Mouse (Mus musculus): ENCODE data around the gene Pea15a. TPM values are rescaled to one million over a fixed set of nuclear protein-coding genes. Genes with fewer than 3 reads are reported as not detected.

Pea15a gene
- total RNA-seq, 2 experiments from 2014 or later = 39.2 to 60.3 TPM

DNA sequence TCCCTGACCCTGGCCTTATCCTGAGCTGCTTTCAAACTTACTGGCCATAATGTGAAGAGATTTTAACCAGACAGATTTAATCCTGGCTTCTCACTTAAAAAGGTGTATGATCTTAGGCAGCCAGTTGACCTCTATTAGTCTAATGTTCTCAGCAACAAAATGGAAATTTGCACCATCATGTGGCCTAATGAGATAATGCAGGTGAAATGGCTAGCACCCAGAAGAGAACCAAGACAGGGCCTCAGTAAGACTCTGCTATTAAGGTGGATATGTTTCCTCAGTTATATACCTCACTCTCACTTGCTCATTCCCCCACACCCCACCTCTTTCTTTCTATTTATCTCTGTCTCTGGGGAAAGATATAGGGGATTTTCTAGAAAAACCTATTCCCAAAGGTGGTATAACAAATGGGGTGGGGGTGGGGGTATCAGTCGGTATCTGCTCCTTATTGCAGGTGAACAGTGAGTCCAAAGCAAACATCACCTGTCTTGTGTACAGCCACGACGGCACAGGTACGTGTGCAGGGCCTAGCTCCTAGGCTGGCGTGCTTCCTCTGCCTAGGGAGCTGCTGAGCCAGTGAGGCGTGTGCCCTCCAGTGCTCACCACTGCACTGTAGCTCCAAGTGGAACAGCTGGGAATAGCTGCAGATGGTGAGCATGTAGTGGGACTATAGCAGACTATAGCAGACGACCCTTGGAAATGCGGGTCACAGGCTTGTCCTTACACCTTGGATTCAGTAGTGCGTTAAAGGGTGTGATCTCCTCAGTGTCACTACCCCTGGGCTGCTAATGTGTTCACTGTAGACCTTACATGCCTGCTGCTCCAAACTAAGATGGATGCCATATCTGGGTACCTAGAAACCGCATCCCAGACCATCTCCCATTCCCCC lies 20.0 kb downstream of the Pea15a start:
- DNase-seq = no peak
- intact Hi-C loops (cut with DNase I; ENCODE audit: low total_unique reads) = no loop called here

DNA sequence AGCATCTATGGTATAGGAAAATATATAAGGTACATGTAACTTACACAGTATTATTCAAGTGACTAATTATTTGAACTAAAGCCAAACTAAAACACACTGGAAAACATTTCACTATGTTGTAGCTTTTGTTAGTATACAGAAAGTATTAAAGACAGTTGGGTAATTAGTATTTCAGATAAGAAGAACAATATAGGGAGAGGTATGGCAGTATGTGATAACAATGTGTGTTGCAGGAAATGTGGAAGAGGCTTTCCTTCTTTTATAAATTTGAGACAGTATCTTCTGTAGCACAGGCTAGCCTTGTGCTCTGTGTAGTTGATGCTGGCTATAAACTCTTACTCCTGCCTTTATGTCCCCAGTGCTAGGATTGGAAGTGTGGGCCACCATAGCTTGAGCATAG lies 22.7 kb downstream of the Pea15a start:
- intact Hi-C loops (cut with DNase I; ENCODE audit: low total_unique reads) = no loop called here
- no peak for DNase-seq

DNA sequence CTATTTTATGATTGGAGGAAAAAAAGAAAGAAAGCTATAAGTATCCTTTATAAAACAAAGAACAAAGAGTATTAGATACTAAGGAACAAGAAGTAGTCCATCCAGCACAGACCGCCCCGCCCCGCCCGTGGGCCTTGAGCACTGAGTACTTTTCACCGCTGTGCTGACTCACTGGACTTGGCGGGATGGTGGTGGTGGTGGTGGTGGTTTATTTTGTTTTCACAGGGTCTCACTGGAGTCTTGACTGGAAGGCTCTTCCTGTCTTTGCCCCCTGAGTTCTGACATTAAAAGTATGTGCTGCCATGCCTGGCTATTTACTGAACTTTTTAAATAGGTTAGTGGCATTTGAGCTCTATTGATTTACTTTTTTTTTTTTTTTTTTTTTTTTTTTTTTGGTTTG lies 23.5 kb downstream of the Pea15a start:
- intact Hi-C loops (cut with DNase I; ENCODE audit: low total_unique reads) = no loop called here
- no peak for DNase-seq

GRCm38 (mm10) chr1:172181777-172182176 lies 24.8 kb downstream of the Pea15a start:
- intact Hi-C loops (cut with DNase I; ENCODE audit: low total_unique reads) = no loop called here
- DNase-seq = no peak

DNA sequence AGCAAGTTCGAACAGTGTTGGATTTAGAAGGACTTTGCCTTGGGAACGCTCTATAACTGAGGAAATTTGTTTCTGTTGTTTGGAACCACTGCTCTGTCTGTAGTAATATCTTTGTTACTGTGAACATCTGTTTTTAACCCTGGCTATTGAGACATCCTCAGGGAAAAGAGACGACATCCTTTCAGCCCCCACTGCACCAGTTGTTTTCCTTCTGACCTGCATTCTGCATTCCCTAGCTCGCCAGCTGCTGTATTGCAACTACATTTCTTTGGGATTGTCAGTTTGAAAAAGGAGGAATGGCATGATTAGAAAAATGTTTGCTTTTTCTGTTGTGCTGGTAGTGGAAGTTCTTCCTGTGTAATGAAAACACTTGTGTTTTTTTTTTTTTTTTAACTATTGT lies 25.7 kb downstream of the Pea15a start:
- DNase-seq = no peak
- intact Hi-C loops (cut with DNase I; ENCODE audit: low total_unique reads) = no loop called here

- no peak for DNase-seq
- intact Hi-C loops (cut with DNase I; ENCODE audit: low total_unique reads) = no loop called here
Measured at GRCm38 (mm10) chr1:172179102-172179501, 27.5 kb downstream of the Pea15a start.

DNA sequence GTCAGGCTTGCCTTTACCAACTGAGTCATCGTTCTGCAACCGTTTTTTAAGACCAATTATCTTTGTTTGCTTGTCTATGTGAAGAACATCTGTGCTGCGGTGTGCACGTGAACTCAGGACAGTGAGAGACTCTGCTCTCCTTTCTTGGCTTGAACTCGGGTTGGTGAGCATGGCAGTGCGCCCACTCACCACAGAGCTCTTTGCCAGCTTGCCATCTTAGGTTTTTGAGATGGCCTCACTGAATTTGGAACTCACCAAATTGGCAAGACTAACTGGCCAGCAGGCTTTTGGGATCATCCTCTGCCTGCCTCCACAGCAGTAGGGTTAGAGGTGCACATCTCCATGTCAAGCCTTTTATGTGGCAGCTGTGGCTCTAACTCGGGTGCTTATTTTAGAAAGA lies 28.8 kb downstream of the Pea15a start:
- intact Hi-C loops (cut with DNase I; ENCODE audit: low total_unique reads) = no loop called here
- DNase-seq = no peak

- no peak for DNase-seq
- intact Hi-C loops (cut with DNase I; ENCODE audit: low total_unique reads) = no loop called here
Measured at GRCm38 (mm10) chr1:172173181-172173580, 33.4 kb downstream of the Pea15a start.

DNA sequence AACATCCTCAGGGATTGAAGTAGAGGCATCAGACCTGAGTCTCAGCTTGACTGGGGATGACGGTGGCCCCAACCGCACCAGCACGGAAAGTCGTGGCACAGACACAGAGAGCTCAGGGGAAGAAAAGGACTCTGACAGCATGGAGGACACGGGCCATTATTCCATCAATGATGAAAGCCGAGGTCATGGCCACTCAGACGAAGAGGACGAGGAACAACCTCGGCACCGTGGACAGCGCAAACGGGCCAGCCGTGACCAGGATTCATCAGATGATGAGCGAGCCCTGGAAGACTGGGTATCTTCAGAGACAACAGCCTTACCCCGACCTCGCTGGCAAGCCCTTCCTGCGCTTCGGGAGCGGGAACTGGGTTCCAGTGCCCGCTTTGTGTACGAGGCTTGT lies 34.2 kb downstream of the Pea15a start:
- intact Hi-C loops (cut with DNase I; ENCODE audit: low total_unique reads) = no loop called here
- DNase-seq = no peak

- intact Hi-C loops (cut with DNase I; ENCODE audit: low total_unique reads) = loop anchor here (10.0 kb wide), 1 partner anchor 75 kb away; no protein-coding TSS in a partner anchor
Measured at GRCm38 (mm10) chr1:172169809-172170208, 36.8 kb downstream of the Pea15a start.

GRCm38 (mm10) chr1:172167911-172168310 lies 38.7 kb downstream of the Pea15a start:
- no peak for DNase-seq
- intact Hi-C loops (cut with DNase I; ENCODE audit: low total_unique reads) = loop anchor here (10.0 kb wide), 1 partner anchor 77 kb away; no protein-coding TSS in a partner anchor

More at GRCm38 (mm10) chr1:172169809-172170208, 36.8 kb downstream of the Pea15a start:
- DNase-seq = no peak

- DNase-seq = no peak
- intact Hi-C loops (cut with DNase I; ENCODE audit: low total_unique reads) = loop anchor here (10.0 kb wide), 1 partner anchor 82 kb away; no protein-coding TSS in a partner anchor
Measured at GRCm38 (mm10) chr1:172162959-172163358, 43.6 kb downstream of the Pea15a start.

DNA sequence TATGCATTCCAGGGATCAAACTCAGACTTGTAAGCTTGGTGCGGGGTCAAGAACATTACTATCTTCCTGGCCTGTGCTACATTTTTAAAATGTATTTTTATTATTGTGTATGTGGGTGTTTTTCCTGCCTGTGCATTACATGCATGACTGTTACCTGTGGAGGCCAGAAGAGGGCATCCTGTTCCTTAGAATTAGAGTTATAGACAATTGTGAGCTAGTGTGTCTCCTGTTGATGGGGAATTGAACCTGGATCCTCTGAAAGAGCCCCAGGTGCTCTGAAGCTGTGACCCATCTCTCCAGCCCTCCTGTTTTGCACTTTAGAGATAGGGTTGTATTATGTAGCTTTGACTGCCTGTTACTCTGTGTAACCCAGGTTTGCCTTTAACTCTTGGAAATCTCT lies 44.6 kb downstream of the Pea15a start:
- no peak for DNase-seq
- intact Hi-C loops (cut with DNase I; ENCODE audit: low total_unique reads) = loop anchor here (10.0 kb wide), 1 partner anchor 83 kb away; no protein-coding TSS in a partner anchor

DNA sequence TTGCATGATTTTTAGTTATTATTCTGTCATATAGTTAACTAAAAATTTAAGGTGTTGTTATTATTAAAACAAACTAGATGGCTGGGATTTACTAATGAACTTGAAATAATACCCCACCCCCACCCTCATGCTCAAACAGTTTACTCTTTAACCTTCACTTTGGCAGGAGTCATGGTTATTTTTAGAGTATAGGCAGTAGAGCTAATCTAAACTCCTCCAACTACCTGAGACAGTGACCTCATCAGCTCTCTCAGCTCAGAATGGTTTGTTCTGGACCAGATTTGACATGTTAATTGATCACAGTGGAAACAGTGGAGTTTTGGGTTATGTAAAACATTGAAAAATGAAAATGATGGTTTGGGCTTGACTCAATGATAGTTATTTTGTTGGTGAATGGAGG lies 46.1 kb downstream of the Pea15a start:
- DNase-seq = no peak
- intact Hi-C loops (cut with DNase I; ENCODE audit: low total_unique reads) = loop anchor here (10.0 kb wide), 1 partner anchor 84 kb away; no protein-coding TSS in a partner anchor

GRCm38 (mm10) chr1:172159970-172160369 lies 46.6 kb downstream of the Pea15a start:
- DNase-seq = no peak
- intact Hi-C loops (cut with DNase I; ENCODE audit: low total_unique reads) = loop anchor here (10.0 kb wide), 1 partner anchor 85 kb away; no protein-coding TSS in a partner anchor

- no peak for DNase-seq
- intact Hi-C loops (cut with DNase I; ENCODE audit: low total_unique reads) = no loop called here
Measured at GRCm38 (mm10) chr1:172155518-172155917, 51.1 kb downstream of the Pea15a start.

DNA sequence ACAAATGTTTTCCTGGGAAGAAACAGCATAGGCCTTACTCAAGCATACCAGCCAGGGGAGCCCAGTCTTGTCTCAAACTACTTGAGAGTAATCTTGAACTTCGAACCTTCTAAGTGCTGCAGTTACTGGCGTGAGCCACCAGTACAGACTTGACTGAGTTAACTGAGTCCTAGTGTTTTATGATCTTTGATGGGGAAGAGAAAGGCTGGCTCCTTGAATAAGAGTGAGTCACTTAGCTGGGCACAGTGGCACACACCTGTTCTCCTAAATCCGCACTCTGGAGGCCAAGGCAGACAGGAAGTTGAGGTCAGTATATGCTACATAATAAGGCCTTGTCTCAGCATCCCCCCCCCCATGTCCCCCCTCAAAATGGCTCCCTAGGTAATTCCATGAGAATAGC lies 52.1 kb downstream of the Pea15a start:
- intact Hi-C loops (cut with DNase I; ENCODE audit: low total_unique reads) = no loop called here
- no peak for DNase-seq

DNA sequence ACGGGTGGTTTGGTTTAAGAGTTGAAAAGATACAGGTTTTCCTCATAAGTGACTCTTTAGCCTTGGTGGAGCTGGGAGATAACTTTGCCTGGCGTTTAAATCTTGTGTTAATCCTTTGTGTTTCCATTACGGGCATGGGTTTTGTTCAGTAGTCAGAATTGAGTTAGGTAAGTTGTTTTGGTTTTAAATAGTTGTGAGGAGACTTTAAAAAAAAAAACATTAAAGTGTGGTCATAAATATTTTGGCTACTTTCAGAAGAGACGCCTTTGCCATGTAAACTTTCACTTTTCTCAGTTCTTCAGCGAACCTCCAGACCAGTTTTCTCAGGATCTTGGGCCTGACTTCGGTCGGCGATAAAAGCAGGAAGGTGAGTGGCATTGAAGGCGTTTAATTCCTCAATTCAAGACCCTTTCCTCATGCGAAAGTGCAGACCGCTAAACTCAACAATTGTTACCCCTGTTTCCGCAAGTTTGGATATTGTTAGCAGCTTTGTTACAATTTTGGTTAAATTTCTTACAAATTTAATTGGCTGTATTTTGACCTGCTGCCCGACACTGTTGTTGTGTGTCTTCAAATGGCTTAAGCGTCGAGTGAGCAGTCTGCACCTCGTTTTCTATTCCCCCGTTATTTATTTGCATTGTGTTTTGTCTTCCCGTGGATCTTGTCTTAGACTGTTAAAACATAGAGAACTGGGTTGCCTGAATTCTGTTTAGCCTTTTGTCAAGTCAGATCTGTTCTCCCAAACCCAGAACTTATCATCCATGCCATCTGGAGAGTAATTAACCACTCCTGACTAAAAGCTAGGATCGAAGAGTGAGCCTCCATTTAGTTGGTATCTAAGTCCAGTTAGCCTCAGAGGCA lies 57.4 kb downstream of the Pea15a start:
- DNase-seq = no peak
- intact Hi-C loops (cut with DNase I; ENCODE audit: low total_unique reads) = no loop called here

DNA sequence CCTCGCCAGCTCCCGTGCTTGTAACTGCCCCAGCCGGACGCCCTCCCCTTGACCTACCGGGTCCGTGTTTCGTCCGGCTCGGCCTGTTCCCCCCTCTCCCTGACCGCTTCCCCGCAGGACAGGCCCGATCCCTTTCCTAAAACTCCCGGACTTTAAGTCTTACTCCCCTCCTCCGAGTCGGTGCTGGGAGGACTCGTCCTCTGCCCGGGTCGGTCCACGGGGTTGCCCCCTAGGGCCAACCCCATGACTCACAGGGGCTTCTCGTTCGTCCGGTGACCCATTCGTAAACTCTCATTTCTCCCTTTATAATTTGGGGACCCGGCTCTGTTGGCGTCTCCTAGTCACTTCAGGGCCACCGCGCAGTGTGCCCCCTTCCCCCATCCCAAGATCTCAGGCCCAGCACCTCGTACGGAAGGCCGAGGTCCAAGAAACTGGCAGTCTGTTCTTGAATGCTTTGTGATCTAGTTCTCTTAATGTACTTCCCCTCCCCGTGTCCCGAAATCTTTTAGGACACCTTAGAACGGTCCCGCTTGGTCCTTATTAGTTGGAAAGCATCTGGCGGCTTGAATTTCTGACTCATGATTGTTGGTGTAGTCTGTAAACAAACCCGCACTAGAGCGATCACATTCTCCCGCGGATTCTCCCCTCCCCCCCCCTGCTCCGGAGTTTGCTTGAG lies 58.2 kb downstream of the Pea15a start:
- intact Hi-C loops (cut with DNase I; ENCODE audit: low total_unique reads) = no loop called here
- DNase-seq = peak; percentile 24

Data from gastrocnemius, postnatal 14 days (tissue).